Mouse (Mus musculus): Measurements from ENCODE around the gene Slc22a18. TPM values are rescaled to one million over a fixed set of nuclear protein-coding genes. Genes with fewer than 3 reads are reported as not detected.
A peak's percentile ranks its signal among the peaks of the same experiment; 100 is the strongest.

Slc22a18 gene
- polyA plus RNA-seq, 1 experiment from 2014 or later, result 1.4 TPM

DNA sequence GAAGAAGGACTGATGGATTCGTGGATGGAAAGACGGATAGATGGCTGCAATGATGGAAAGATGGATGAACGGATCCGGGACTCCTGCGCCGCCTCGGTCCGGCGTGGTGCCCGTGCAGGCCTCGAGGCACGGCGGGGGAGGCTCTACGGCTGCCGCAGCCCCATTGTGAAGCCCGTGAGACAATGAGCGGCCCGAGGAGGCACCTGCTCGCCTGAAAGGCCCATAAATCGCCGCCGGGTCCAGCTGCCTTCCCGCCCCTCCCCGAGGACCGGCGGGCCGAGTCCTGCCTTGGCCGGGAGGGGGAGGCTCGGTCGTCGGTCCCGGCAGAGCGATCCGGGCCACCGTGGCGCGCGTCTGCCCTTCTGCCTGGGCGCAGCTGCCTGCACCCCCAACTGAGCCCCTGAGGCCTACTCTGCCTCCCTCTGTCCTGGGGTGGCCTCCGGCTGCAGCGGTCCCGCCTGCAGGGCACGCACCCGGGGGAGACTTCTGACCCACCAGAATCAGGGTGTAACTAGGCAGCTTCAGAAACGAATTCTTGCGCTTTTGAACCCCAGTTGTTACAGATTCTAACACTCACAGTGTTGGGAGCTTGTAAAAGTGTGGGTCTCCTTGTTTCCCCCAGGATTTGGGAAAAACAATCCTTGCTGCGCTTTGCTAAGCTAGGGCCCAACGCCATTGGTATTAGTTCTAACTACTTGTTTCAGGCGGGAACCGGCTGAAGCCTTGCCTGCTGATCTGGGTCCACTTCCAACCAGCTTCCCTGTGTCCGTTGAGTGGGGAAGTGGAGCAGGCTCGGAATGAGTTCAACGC is 27.7 kb upstream of the Slc22a18 start:
- 5% methylated on average over 43 of the region's 53 CpGs for WGBS
- Histone ChIP-seq H3K4me1 (peaks cover 29% of the 10 kb centered on the region), H3K4me3 (peak overlapping the region; percentile 43), H3K27ac (peak overlapping the region; percentile 34), H3K4me2 (replicated peaks) (peak overlapping the region; percentile 76), H3K9ac (peak overlapping the region; percentile 72), H3K36me3 (no peaks in the 10 kb centered on the region), H3K27me3 (peaks cover 54% of the 10 kb centered on the region), H3K9me3 (no peaks in the 10 kb centered on the region)
- peak; percentile 25; the same call in 1 of the 2 replicates for ATAC-seq (ENCODE audit: low FRiP score, low read depth)

DNA sequence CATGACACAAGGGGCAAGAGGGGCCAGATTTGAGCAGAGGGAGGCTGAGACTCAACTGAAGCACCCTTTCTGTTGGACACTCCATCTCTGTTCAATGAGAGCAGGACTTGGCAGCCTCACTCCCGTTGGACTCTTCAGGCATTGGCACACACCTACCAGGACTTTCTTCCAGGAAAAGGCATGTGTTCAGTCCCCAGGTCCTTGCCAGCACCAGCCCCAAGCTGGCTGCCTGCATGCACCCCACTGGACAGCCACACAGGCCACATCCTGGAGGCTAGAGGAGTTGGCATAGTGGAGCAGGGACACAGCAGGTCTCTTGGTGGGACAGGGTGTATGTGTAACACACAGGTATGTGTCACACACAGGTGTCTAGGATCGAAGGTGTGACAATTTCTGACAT is 26.4 kb upstream of the Slc22a18 start:
- ATAC-seq (ENCODE audit: low FRiP score, low read depth), result no peak
- H3K4me2 ChIP-seq (replicated peaks), result no peak overlapping the region
- peaks cover 29% of the 10 kb centered on the region for H3K4me1 ChIP-seq
- peaks cover 54% of the 10 kb centered on the region for H3K27me3 ChIP-seq
- H3K9ac ChIP-seq, result no peak overlapping the region
- no peaks in the 10 kb centered on the region for H3K36me3 ChIP-seq
- no peak overlapping the region for H3K4me3 ChIP-seq
- no peaks in the 10 kb centered on the region for H3K9me3 ChIP-seq
- 81% methylated on average over 2 of the region's 2 CpGs for WGBS
- H3K27ac ChIP-seq, result no peak overlapping the region

DNA sequence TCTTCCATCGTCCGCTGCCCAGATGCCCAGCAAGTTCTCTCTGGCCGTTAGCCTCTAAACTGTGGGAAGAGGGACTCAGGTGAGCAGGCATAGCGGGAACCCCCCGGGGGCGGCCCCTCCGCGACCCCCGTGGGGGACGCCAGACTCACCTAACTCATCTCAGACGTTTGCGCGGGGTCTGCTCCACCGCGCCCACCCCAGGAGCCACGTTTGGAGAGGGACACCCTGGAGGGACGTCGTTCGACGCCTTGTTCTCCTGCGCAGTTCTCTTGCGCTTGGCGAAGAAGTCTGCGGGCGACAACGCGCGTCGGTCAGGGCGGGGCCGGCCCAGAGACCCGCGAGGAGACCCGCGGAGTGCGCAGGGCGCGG is 14.6 kb upstream of the Slc22a18 start:
- Histone ChIP-seq H3K27ac (peak overlapping the region; percentile 92), H3K9ac (peak overlapping the region; percentile 89)
- no peak for ATAC-seq (ENCODE audit: low FRiP score, low read depth)

DNA sequence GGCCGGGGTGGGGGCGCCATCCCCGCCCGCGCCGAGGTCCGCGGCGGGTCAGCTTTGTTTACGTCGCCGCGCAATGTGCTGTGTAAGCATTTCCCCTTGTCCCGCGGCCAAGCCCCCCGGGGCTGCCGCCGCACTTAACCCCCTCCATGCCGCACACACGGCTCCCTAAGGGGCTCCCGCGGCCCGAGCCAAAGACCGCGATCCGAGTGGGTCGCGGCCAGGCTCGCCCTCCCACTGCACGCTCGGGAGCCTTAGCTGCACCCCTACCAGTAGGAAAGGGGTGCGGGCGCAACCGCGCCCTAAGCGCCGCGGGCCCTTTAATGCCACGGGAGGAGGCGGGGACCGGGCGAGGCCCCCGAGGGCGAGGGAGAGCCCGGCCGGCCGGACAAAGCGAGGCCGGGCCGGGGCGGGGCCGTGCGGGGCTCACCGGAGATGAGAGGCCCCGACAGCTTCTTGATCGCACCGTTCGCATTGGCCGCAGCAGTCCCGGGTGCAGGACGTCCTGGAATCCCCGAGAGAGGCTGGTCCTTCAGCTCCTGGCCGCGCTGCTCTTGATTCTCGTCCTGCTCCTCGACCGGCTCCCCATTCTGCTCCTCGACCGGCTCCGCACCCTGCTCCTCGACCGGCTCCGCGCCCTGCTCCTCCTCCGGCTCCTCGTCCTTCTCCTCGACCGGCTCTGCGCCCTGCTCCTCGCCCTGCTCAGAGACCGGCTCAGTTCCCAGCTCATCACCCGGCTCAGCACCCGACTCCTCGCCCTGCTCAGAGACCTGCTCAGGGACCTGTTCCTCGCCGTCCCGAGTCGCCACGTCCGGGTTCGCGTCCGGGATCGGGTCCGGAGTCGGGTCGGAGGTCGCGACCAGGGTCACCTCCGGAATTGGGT is 14.0 kb upstream of the Slc22a18 start:
- peak overlapping the region; percentile 92 for H3K27ac ChIP-seq
- peaks cover 19% of the 10 kb centered on the region for H3K36me3 ChIP-seq
- H3K9me3 ChIP-seq, result peaks cover 28% of the 10 kb centered on the region
- 34% methylated on average over 100 of the region's 100 CpGs for WGBS
- H3K9ac ChIP-seq, result peak overlapping the region; percentile 89
- peak overlapping the region; percentile 68 for H3K4me3 ChIP-seq
- H3K27me3 ChIP-seq, result peaks cover 2% of the 10 kb centered on the region; the same call in 1 of the 2 replicates
- peak overlapping the region; percentile 66 for H3K4me2 ChIP-seq (replicated peaks)
- peaks cover 31% of the 10 kb centered on the region for H3K4me1 ChIP-seq
- no peak for ATAC-seq (ENCODE audit: low FRiP score, low read depth)

More for the DNA sequence above, 14.6 kb upstream of the Slc22a18 start:
- Histone ChIP-seq H3K36me3 (peaks cover 19% of the 10 kb centered on the region), H3K4me1 (peaks cover 25% of the 10 kb centered on the region), H3K4me3 (peak overlapping the region; percentile 68), H3K4me2 (replicated peaks) (peak overlapping the region; percentile 66), H3K27me3 (peaks cover 2% of the 10 kb centered on the region; the same call in 1 of the 2 replicates), H3K9me3 (peaks cover 28% of the 10 kb centered on the region)
- WGBS, result 17% methylated on average over 38 of the region's 38 CpGs

GRCm38 (mm10) chr7:143460217-143460834 is 13.2 kb upstream of the Slc22a18 start:
- Histone ChIP-seq H3K36me3 (peaks cover 19% of the 10 kb centered on the region), H3K4me3 (peak overlapping the region; percentile 68), H3K9ac (peak overlapping the region; percentile 89), H3K4me2 (replicated peaks) (peak overlapping the region; percentile 66), H3K4me1 (peaks cover 38% of the 10 kb centered on the region), H3K9me3 (peaks cover 28% of the 10 kb centered on the region), H3K27ac (peak overlapping the region; percentile 92), H3K27me3 (peaks cover 2% of the 10 kb centered on the region; the same call in 1 of the 2 replicates)
- 37% methylated on average over 60 of the region's 60 CpGs for WGBS
- ATAC-seq (ENCODE audit: low FRiP score, low read depth), result no peak

- peak within 1 kb of the TSS; percentile 66 for H3K4me2 ChIP-seq (replicated peaks)
- peaks cover 2% of the 10 kb centered on the region; the same call in 1 of the 2 replicates for H3K27me3 ChIP-seq
- H3K9me3 ChIP-seq, result peaks cover 28% of the 10 kb centered on the region
- H3K4me1 ChIP-seq, result peaks cover 44% of the 10 kb centered on the region
- WGBS, result 31% methylated on average over 46 of the region's 48 CpGs
- peaks cover 19% of the 10 kb centered on the region for H3K36me3 ChIP-seq
- peak; percentile 88 for ATAC-seq (ENCODE audit: low FRiP score, low read depth)
- H3K27ac ChIP-seq, result peak within 1 kb of the TSS; percentile 92
- peak within 1 kb of the TSS; percentile 68 for H3K4me3 ChIP-seq
- peak within 1 kb of the TSS; percentile 89 for H3K9ac ChIP-seq
Measured at GRCm38 (mm10) chr7:143460874-143461273, 12.7 kb upstream of the Slc22a18 start, which contains the start of gene Cdkn1c. Cdkn1c (minus strand) TSS chr7:143461050.

GRCm38 (mm10) chr7:143461294-143461870 is 12.2 kb upstream of the Slc22a18 start:
- WGBS, result 34% methylated on average over 24 of the region's 32 CpGs
- Histone ChIP-seq H3K4me1 (peaks cover 49% of the 10 kb centered on the region), H3K9me3 (peaks cover 28% of the 10 kb centered on the region), H3K9ac (0 out of 2 replicates have a peak overlapping the region, but pooled peaks have one; percentile 35), H3K27ac (peak overlapping the region; percentile 83), H3K27me3 (peaks cover 2% of the 10 kb centered on the region; the same call in 1 of the 2 replicates), H3K4me3 (peak overlapping the region; percentile 33), H3K4me2 (replicated peaks) (peak overlapping the region; percentile 57), H3K36me3 (peaks cover 19% of the 10 kb centered on the region)
- ATAC-seq (ENCODE audit: low FRiP score, low read depth), result peak; percentile 4

DNA sequence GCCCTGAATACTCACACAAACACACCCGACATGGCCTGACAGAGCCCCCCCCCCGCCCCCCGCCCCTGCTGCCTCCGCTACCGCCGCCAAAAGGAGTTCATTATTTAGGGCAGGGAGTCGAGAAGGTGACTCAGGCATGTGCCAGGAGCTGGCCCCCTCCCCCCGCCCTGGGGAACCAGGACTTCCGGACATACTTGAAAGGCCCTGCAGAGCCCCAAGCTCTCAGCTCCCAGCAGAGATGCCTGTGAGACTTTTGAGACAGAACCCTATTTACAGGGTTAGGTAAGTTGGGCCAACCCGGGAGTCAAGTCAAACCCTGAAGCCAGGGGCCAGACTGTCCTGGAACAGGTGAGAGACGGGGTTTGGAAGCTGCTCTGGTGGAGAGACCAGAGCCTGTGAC is 11.6 kb upstream of the Slc22a18 start:
- peak overlapping the region; percentile 83 for H3K27ac ChIP-seq
- no peak overlapping the region for H3K9ac ChIP-seq
- H3K4me1 ChIP-seq, result peaks cover 52% of the 10 kb centered on the region
- peaks cover 2% of the 10 kb centered on the region; the same call in 1 of the 2 replicates for H3K27me3 ChIP-seq
- 0 out of 2 replicates have a peak overlapping the region, but pooled peaks have one; percentile 33 for H3K4me3 ChIP-seq
- H3K9me3 ChIP-seq, result peaks cover 28% of the 10 kb centered on the region
- peaks cover 19% of the 10 kb centered on the region for H3K36me3 ChIP-seq
- no peak for ATAC-seq (ENCODE audit: low FRiP score, low read depth)
- 38% methylated on average over 11 of the region's 11 CpGs for WGBS
- peak overlapping the region; percentile 57 for H3K4me2 ChIP-seq (replicated peaks)

DNA sequence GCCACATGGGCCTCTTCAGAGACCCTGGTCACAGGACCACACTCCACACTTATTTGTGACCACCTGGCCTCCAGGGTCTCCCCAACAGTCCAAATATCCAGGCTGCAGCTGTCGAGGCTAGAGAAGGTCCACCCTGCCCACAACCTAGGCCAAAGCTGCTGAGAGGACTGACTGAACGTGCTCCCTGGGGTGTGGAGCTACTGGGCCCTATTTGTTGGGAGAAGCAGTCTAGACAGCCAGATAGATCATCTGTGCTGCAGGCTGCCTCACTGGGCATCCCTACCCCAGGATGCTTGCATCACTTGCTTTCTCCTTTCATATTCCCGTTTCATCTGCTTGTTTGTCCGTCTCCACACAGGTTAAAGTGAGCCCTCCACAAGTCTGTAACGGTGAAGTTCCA is 11.0 kb upstream of the Slc22a18 start:
- peaks cover 28% of the 10 kb centered on the region for H3K9me3 ChIP-seq
- WGBS, result 79% methylated on average over 5 of the region's 5 CpGs
- H3K4me2 ChIP-seq (replicated peaks), result no peak overlapping the region
- H3K9ac ChIP-seq, result no peak overlapping the region
- peaks cover 2% of the 10 kb centered on the region; the same call in 1 of the 2 replicates for H3K27me3 ChIP-seq
- H3K4me3 ChIP-seq, result no peak overlapping the region
- ATAC-seq (ENCODE audit: low FRiP score, low read depth), result no peak
- H3K36me3 ChIP-seq, result peaks cover 19% of the 10 kb centered on the region
- H3K27ac ChIP-seq, result peak overlapping the region; percentile 44; the same call in 1 of the 2 replicates
- peaks cover 54% of the 10 kb centered on the region for H3K4me1 ChIP-seq

GRCm38 (mm10) chr7:143463865-143464415 is 9.6 kb upstream of the Slc22a18 start:
- H3K27ac ChIP-seq, result peak overlapping the region; percentile 90
- H3K36me3 ChIP-seq, result peaks cover 10% of the 10 kb centered on the region
- H3K9me3 ChIP-seq, result peaks cover 25% of the 10 kb centered on the region
- peaks cover 2% of the 10 kb centered on the region for H3K27me3 ChIP-seq
- peaks cover 61% of the 10 kb centered on the region for H3K4me1 ChIP-seq
- WGBS, result 38% methylated on average over 11 of the region's 11 CpGs
- no peak for ATAC-seq (ENCODE audit: low FRiP score, low read depth)
- H3K4me3 ChIP-seq, result no peak overlapping the region
- H3K9ac ChIP-seq, result peak overlapping the region; percentile 54; the same call in 1 of the 2 replicates
- H3K4me2 ChIP-seq (replicated peaks), result peak overlapping the region; percentile 40
